Mouse (Mus musculus) limb, embryonic 14.5 days (tissue): ENCODE results near the gene Trim65. TPM values are rescaled to one million over a fixed set of nuclear protein-coding genes. Genes with fewer than 3 reads are reported as not detected.
A peak's percentile ranks its signal among the peaks of the same experiment; 100 is the strongest.

Experiments
- ATAC-seq: fragments of 200-750 bp; cut with Nextera tagmentation; 2 replicates; pipeline ENCODE4 v1.8.0; 2017; ENCODE audit warnings: low read depth, moderate number of reproducible peaks, moderate TSS enrichment; ENCODE audit not compliant: low FRiP score
- DNase-seq: peaks from one replicate; pipeline ENCODE4 v3.0.0-alpha.2; 2015; ENCODE audit warnings: low spot score
- H3K27ac ChIP-seq: fragments of 300-500 bp; sonication (generic); replicated peaks from 2 replicates; pipeline ENCODE4 v1.5.1; 2014; ENCODE audit warnings: low read depth, mild to moderate bottlenecking, low read length, moderate library complexity, mixed read lengths
- H3K27me3 ChIP-seq: fragments of 300-500 bp; sonication (generic); 2 replicates; pipeline ENCODE4 v1.6.1; 2014; ENCODE audit warnings: low read length, mixed read lengths; ENCODE audit not compliant: control insufficient read depth, insufficient read depth
- H3K36me3 ChIP-seq: fragments of 300-500 bp; sonication (generic); 2 replicates; pipeline ENCODE4 v1.6.1; 2014; ENCODE audit warnings: mild to moderate bottlenecking, low read length, moderate library complexity, mixed read lengths; ENCODE audit not compliant: control insufficient read depth, insufficient read depth
- H3K4me1 ChIP-seq: fragments of 300-500 bp; sonication (generic); 2 replicates; pipeline ENCODE4 v1.6.1; 2014; ENCODE audit warnings: antibody characterized with exemption, low read length, mixed read lengths; ENCODE audit not compliant: control insufficient read depth, insufficient read depth
- H3K4me2 ChIP-seq: fragments of 300-500 bp; sonication (generic); replicated peaks from 2 replicates; pipeline ENCODE4 v1.6.1; 2014; ENCODE audit warnings: low read depth, mild to moderate bottlenecking, low read length, moderate library complexity; ENCODE audit not compliant: severe bottlenecking
- H3K4me3 ChIP-seq: fragments of 300-500 bp; sonication (generic); replicated peaks from 2 replicates; pipeline ENCODE4 v1.5.1; 2014; ENCODE audit warnings: low read length
- H3K9ac ChIP-seq: fragments of 300-500 bp; sonication (generic); 2 replicates; pipeline ENCODE4 v1.6.1; 2014; ENCODE audit warnings: mild to moderate bottlenecking, low read depth, low read length, moderate library complexity; ENCODE audit not compliant: severe bottlenecking
- H3K9me3 ChIP-seq: fragments of 300-500 bp; sonication (generic); 2 replicates; pipeline ENCODE4 v1.6.1; 2016; ENCODE audit warnings: low read length; ENCODE audit not compliant: control insufficient read depth
- POLR2A ChIP-seq: fragments of 200-500 bp; IDR thresholded peaks from 2 replicates; pipeline ENCODE4 v1.8.0; 2012; ENCODE audit warnings: inconsistent platforms, mild to moderate bottlenecking, moderate library complexity, borderline replicate concordance; ENCODE audit not compliant: insufficient read depth, insufficient read length; ENCODE audit errors: extremely low read depth
- WGBS: fragments of 180-500 bp; shearing (Covaris S2); extraction: QIAGEN DNeasy Blood & Tissue Kit; methylation state at CpG from one replicate; pipeline ENCODE4 v1.1.7; 2014; 5-methylcytosine and 5-hydroxymethylcytosine counted together
- polyA plus RNA-seq, 2 experiments: library from polyadenylated mRNA; depleted of rRNA in 1 of 2; stranded (reverse) in 1 of 2; unstranded in 1 of 2; fragments of >200 nt; fragmentation: Nextera tagmentation in 1 of 2; extraction: Ambion mirVana in 1 of 2; gene quantifications; 2 replicates each; pipeline versions ENCODE4 v1.2.1 to v1.2.3; 2012 to 2014

The Trim65 gene
- polyA plus RNA-seq, 2 experiments: 3.1 to 4.9 TPM

GRCm38 (mm10) chr11:116170003-116170800, 39.3 kb upstream of the Trim65 start:
- ATAC-seq (no peak), DNase-seq (no peak)
- WGBS: 84% methylated on average over 5 of the region's 5 CpGs
- Histone ChIP-seq H3K36me3 (peaks cover 43% of the 10 kb centered on the region), H3K27me3 (no peaks in the 10 kb centered on the region), H3K27ac (no peak overlapping the region), H3K4me2 (no peak overlapping the region), H3K9me3 (no peaks in the 10 kb centered on the region), H3K4me3 (no peak overlapping the region), H3K9ac (no peak overlapping the region), H3K4me1 (peaks cover 13% of the 10 kb centered on the region)
- no peak for TF ChIP-seq POLR2A

GRCm38 (mm10) chr11:116169214-116169613, 38.3 kb upstream of the Trim65 start:
- Histone ChIP-seq H3K9me3 (no peaks in the 10 kb centered on the region), H3K4me1 (peaks cover 13% of the 10 kb centered on the region), H3K9ac (no peak overlapping the region), H3K27me3 (no peaks in the 10 kb centered on the region), H3K4me2 (no peak overlapping the region), H3K36me3 (peaks cover 42% of the 10 kb centered on the region), H3K4me3 (no peak overlapping the region), H3K27ac (no peak overlapping the region)
- 82% methylated on average over 3 of the region's 3 CpGs for WGBS
- ATAC-seq (no peak), DNase-seq (no peak)
- no peak for TF ChIP-seq POLR2A

GRCm38 (mm10) chr11:116167884-116168439, 37.0 kb upstream of the Trim65 start, which contains the start of gene Fbf1:
Gene Fbf1 (minus strand): TSS chr11:116168166.
- peak; percentile 93; the same call in 1 of the 2 replicates for TF ChIP-seq POLR2A
- ATAC-seq (peak; percentile 97), DNase-seq (peak; percentile 97)
- H3K27me3 ChIP-seq: no peaks in the 10 kb centered on the region
- H3K9me3 ChIP-seq: no peaks in the 10 kb centered on the region
- WGBS: 1% methylated on average over 40 of the region's 40 CpGs
- H3K4me1 ChIP-seq: peaks cover 13% of the 10 kb centered on the region
- peak within 1 kb of the TSS; percentile 73 for H3K4me2 ChIP-seq
- peak within 1 kb of the TSS; percentile 85 for H3K27ac ChIP-seq
- peaks cover 39% of the 10 kb centered on the region for H3K36me3 ChIP-seq
- H3K9ac ChIP-seq: peak within 1 kb of the TSS; percentile 73
- peak within 1 kb of the TSS; percentile 61 for H3K4me3 ChIP-seq

- Histone ChIP-seq H3K4me2 (peak overlapping the region; percentile 73), H3K4me1 (peaks cover 13% of the 10 kb centered on the region), H3K36me3 (peaks cover 32% of the 10 kb centered on the region), H3K27me3 (no peaks in the 10 kb centered on the region), H3K9ac (peak overlapping the region; percentile 73), H3K9me3 (no peaks in the 10 kb centered on the region), H3K27ac (peak overlapping the region; percentile 85), H3K4me3 (peak overlapping the region; percentile 61)
- 9% methylated on average over 6 of the region's 6 CpGs for WGBS
- ATAC-seq: no peak
- peak; percentile 67 for DNase-seq
- TF ChIP-seq POLR2A: no peak
Measured at GRCm38 (mm10) chr11:116167232-116167631, 36.3 kb upstream of the Trim65 start.

- TF ChIP-seq POLR2A: no peak
- H3K4me2 ChIP-seq: no peak overlapping the region
- no peak overlapping the region for H3K4me3 ChIP-seq
- no peak overlapping the region for H3K27ac ChIP-seq
- H3K27me3 ChIP-seq: no peaks in the 10 kb centered on the region
- H3K9ac ChIP-seq: no peak overlapping the region
- peaks cover 11% of the 10 kb centered on the region for H3K4me1 ChIP-seq
- WGBS: 48% methylated on average over 9 of the region's 9 CpGs
- no peaks in the 10 kb centered on the region for H3K9me3 ChIP-seq
- peaks cover 49% of the 10 kb centered on the region for H3K36me3 ChIP-seq
- no peak for ATAC-seq
- DNase-seq: no peak
Measured at GRCm38 (mm10) chr11:116163002-116163401, 32.1 kb upstream of the Trim65 start.
